Mouse (Mus musculus) layer of hippocampus, adult 9-11 months (tissue): ENCODE data around the gene Zc3hav1.

Experiments
- DNase-seq: peaks from one replicate; pipeline ENCODE4 v3.0.0; 2022

Gene Zc3hav1

DNA sequence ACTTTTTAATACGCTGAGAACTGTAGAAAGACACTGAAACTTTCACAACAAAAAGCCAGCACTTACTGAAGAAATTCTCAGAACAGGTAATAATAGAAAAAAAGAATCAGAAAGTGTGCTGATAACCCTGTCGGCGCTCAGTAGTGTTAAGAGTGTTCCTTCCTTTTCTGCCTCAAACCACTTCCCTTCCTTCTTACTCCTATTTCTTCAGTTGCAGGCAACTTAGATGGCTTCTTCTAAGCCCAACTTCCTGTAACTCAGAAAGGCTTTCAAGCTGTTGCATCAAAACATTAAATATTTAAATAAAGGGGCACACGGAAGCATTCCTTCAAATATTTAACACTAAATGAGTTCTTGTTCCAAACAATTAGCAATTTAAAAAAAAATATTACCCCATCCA, 2.5 kb downstream of the Zc3hav1 start:
- no peak for DNase-seq

DNA sequence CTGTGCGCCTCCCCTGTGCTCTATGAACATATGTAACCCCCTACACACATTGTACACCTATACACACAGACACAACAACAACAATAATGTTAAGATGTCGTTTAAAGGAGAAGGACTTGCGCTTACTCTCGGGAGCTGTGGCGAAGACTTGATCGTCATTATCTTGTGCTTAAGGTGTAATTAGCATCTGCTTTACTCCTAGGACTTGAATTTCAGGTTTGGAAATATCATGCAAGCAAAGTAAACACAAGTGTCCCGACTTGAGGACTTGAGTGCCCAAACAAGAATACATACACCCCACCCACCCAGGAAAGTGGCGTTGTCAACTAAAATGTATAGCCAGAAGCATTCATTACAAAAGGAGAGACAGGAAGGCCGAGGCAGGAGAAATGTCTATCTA, 4.6 kb downstream of the Zc3hav1 start:
- DNase-seq = no peak

DNA sequence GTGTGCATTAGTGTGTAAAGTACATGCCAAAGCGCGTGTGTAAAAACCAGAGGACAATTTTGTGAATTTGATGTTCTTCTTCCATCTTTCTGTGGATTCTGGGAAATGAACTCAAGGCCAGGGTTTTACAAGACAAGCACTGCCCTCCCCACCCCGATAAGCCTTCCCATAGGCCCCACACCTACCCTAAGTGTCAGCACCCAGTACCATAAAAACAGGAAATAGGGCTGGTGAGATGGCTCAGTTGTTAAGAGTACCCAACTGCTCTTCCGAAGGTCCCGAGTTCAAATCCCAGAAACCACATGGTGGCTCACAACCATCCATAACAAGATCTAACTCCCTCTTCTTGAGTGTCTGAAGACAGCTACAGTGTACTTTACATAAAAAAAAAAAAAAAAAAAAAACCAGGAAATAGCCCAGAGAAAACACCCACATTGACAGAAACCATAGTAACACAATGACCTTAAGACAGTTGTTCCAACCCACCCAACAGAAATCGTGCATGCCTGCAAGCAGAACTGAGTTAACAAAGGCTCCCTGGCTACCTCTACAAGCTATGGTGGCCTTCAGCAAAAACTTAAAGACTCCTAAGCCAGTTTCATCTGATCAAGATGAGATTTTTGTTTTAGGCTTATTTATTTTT, 5.5 kb downstream of the Zc3hav1 start:
- no peak for DNase-seq

DNA sequence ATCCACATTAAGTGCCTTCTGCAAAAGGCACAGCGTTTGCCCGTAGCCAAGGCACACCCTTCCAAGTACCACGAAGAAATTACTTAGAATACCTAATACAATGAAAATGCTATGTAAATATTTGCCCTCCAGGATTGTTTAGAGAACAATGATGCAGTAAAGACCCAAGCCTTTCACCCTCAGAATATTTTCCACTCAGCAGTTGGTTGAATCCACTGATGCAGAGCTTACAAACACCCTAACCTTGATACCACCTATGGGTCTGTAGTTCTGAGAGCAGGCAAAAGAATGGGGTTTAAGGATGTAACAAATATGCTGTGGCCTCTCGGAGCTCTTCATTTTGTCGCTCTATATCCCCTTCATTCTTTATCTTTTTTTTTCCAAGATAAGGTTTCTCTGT, 6.5 kb downstream of the Zc3hav1 start:
- no peak for DNase-seq

DNA sequence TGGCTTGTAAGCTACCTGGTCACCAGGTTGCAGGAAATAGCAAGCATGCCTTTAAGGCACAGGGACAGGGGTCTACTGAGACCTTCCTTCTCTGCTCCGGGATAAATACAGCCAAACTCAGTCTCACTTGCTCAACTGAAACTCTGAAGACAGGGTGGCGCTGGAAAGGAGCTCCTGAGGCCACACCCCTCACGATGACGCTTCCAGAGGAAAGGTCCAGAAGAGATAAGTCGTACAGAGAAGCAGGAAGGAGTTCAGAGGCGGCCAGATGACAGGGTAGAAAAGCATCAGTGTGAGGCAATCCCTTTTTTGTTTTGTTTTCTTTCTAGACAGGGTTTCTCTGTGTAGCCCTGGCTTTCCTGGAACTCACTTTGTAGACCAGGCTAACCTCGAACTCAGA, 8.6 kb downstream of the Zc3hav1 start:
- no peak for DNase-seq

DNA sequence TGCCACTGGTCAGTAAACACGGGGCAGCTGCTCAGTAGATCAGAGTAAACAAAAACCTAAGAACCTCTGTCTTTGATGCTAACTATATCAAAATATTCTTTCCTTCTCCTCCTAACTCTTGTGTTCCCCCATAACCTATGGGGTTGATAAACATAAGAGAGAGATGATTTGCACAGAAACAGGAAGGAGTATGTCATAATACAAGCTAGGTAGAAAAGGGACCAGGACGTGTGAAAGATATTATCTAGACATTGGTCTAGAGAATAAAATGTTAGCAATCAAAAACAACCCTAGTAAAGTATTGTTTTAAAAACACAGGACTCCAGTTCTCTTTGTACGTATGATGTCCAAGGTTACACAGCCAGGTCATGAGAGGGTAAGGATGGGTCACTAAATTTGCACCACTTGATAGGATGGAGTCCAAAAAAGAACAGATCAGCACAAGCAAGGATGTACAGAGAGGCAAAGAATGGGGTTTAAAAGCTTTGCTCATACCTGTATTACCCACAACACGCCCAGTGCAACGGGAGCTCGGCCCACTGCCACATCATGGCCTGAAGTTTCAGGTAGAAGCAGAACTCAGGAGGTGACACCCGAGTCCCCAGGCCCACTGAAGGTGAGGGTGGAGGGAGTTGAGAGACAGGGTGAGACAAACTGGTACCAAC, 10.3 kb downstream of the Zc3hav1 start:
- no peak for DNase-seq

DNA sequence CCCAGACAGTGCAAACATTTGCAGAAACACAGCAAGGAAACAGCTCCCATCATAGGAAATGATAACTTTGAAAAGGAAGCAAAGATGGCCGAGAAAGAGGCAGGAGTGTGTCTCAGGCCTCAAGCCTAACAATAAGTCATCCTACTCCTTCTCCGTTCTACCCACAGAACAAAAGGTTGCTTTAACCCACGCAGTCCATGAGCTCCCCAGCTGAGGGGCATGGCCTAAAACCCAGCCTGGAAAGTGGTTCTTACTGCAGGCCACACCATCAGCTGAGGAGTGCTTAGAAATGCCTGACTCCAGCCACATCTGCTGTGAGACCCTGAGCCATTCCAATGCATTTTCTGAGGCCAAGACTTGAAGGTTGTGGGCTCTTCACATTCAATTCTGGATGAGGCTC, 10.8 kb downstream of the Zc3hav1 start:
- DNase-seq = no peak

DNA sequence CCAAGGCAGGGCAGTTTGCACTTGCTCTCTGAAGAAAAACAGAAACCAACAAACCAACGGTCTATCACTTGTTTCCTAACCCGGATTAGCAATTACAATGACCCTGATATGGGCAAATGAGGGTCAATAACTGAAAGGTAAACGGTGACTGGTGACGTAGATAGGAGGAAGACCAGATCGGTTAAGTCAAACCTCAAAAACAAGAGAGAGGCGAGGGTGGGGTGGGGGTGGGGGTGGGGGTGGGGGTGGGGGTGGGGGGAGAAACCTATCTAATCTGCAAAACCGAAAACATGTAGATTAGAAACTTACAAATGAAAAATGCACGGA, 11.8 kb downstream of the Zc3hav1 start:
- no peak for DNase-seq

DNA sequence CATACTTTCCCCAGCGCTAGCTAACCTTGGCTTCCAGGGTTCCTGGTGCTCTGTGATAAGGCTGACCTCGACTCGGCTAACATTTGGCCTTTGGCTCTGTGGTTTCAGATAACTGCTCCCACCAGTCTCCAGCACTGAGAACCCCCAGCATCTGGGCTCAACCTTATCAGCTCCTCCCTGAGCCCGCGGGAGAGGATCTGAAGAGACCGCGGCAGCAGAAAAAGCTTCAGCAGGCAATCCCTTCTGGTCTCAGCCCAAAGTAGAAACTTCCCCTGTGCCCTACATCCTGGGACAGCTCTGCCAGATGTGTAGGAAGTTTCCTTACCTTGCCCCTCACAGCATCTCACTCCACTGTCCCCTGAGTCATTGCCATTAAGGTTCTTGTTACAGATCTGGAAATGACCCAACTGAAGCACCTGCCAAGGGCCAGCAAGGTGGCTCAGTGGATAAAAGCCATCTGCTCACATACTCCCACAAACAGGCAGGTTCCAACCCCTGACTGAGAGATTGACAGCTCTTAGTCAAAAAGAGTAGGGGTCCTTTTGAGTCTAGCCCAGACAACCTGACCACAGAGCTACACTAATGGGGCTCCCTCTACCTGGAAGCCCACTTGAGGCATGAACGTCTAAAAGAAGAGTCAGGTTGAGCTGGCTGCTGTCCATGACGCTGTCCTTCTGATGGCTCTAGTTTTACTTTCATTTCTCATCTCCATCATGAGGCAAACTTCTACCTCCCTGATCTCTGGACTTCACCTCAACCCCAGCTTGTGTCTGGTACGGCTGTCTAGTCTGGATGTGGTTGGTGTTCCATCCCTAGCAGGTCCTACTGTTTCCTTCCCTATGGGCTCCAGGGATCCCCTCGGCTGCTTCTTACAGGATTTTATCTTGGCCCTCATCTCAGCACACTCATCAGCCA, 12.4 kb downstream of the Zc3hav1 start:
- DNase-seq = no peak

DNA sequence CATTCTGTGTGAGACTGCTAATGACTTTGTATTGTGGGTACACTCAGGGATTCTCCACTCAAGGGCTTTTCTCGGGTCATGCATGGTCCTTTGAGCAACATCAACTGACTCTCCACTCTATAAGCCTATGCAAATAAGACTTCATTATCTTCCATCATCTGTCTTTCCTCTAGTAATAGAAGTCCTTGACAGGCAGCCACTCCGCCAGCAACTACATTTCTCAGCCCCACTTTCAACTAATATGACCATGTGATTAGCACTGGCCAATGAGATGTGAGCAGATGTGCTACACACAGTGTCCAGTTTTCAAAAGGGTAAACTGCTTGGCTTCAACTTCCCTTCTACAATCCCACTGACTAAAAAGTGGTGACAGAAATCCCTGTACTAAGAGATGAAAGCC, 15.3 kb downstream of the Zc3hav1 start:
- no peak for DNase-seq

DNA sequence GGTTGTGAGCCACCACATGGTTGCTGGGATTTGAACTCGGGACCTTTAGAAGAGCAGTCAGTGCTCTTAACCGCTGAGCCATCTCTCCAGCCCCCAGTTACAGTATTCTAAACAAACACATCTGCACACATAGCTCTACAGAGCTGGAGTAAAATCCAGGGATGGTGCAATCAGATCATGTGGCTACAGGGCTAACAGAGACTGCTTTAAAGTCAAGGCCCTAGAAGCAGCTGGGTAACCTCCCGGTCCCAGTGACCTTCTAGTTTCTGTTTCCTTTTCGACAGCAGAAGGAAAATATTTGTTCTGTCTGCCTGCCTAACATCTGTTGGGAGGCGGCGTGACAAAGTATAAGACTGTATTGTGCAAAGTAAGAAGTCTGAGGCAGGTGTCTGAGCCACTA, 16.5 kb downstream of the Zc3hav1 start:
- DNase-seq = no peak

DNA sequence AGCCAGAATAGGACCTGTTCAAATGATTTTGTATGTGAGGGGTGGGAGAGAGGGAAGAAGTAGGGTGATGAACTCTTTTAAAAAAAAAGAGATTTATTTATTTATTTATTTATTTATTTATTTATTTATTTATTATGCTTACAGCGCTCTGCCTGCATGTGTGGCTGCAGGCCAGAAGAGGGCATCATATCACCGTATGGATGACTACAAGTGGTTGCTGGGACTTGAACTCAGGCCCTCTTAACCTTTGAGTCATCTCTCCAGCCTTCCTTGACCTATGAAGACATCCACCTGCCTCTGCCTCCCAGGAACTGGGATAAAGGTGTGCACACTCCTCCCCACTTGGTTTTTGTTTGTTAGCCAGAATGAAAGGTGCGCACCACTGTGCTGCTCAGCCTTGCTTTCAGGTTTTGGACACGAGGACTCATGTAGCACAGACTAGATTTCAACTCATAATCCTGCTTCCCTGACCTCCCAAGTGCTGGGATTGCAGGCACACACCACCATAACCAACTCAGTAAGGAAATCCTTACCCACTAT, 17.2 kb downstream of the Zc3hav1 start:
- DNase-seq = no peak

DNA sequence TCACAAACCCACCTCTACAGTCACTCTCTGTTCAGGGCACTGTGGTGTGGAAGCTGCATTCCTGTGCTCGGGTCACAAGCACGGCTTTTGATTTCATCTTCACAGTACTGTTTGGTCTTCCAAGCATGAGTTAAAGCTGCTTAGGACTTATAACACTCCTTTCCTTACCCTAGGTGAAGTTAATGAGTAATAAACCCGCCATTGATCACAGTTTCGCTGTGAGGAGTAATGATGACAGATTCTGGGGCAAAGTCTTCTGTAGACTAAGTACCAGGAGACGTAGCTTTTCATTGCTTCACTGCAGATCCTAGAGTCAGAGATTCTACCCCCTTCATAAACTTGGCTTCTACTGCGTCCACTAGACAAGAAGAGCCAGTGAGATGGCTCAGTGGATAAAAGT, 19.1 kb downstream of the Zc3hav1 start:
- no peak for DNase-seq

DNA sequence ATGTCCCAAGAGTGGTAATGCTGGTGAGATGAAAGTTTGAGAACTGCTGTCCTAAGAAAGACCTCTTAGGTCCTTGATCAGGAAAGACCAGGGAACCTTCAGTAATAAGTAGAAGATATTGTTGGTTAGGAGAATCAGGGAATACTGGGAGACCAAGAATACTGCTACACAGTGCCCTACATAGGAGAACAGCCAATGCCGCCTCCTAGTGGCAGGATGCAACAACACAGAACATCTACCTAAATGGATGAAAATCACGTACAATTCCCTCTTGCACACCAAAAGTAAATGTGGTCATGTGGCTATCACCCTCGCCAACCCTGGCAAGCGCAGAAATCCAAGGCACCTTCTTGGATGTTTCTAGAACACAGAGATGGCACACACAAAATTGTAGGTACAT, 27.8 kb downstream of the Zc3hav1 start:
- peak; percentile 8 for DNase-seq

DNA sequence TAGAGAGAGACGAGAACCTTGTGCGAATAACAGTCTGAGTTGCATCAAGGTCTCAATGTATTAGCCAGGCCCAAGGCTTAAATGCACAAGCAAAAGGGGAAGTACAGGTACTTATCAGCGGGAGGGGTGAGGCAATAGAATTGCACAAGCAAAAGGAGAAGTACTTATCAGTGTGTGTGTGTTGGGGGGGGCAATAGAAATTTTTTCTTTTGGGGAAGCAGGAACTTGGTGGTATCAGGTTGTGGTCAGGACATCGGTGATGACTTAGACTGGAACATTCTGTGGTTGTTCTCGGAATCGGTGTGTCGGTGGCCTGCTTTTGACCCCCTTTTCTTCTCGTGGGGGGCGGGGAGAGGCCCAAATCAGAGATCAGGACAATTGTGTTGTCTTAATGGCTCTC, 33.8 kb downstream of the Zc3hav1 start:
- DNase-seq = no peak

DNA sequence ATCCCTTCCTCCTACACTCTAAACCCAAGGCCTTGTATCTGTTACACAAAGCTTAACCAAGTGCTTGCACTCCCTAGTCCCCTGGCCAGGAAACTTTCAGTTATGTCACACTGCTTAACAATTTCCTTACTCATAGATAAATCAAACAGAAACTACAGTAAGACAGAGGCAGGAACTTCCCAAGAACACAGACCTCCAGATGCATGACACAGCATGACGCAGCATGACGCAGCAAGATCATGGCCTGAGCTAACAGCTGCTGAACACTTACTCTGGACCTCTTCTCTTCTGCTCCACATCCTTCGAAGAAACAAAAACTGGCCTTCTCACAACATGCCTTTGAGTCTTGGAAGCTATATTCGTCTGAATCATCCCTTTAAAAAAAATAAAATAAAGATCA, 38.4 kb downstream of the Zc3hav1 start:
- DNase-seq = no peak

DNA sequence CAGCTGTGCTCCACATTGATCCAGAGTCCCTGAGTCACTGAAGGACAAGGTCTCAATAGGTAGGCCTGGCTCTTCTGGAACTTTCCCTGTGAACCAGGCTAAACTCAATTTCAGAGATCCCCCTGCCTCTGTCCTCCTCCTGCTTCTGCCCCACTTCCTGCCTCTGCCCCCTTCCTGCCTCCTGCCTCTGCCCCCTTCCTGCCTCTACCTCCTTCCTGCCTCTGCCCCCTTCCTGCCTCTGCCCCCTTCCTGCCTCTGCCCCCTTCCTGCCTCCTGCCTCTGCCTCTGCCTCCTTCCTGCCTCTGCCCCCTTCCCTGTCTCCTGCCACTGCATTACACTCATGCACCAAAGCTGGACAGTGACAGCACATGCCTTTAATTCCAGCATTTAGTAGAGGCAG, 44.7 kb downstream of the Zc3hav1 start:
- no peak for DNase-seq

DNA sequence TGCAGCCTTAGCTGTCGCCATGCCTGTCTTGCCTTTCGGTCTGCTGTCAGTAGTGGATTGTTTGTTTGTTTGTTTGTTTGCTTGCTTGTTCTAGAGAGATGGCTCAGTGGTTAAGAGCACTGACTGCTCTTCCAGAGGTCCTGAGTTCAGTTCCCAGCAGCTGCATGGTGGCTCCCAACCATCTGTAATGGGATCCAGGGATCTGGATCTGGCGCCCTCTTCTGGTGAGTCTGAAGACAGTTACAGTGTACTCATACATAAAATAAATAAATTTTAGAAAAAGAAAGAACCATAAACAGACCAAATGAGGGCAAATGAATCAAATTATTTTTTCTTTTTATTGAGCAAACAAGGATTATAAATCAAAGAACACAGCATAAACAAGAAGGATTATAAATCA, 49.4 kb downstream of the Zc3hav1 start:
- DNase-seq = no peak

DNA sequence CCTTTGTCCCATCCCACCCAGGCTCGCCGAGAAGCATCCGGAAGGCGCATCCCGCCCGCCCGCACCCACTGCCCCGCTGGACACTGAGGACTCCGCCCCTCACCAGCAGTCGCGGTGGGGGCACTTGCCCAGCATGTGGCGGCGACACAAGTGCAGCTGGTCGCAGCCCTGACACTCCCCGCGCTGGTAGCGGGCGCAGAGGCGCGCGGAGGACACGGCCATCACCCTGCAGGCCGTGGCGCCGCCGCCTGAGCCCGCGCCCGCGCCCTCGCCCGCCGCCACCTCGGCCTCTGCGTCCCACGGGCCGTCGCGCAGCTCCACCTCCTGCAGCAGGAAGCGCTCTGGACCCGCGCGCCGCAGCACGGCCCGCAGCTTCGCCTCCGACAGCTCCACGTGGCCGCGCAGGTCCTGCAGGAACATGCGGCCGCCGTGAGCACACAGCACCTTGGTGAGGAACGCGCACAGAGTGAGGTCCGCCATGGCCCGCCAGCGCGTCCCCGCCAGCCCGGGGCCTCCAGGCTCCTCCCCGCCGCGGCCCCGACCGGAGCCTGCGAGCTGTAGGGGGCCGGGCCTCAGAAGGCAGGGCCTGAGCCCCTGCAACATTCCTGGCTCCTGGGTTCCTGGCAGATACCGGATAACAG, 55.5 kb downstream of the Zc3hav1 start, which contains the start of gene Zc3hav1l:
Zc3hav1l (minus strand) TSS at position 499 of the 641 bp plus-strand sequence.
- DNase-seq = peak; percentile 60

DNA sequence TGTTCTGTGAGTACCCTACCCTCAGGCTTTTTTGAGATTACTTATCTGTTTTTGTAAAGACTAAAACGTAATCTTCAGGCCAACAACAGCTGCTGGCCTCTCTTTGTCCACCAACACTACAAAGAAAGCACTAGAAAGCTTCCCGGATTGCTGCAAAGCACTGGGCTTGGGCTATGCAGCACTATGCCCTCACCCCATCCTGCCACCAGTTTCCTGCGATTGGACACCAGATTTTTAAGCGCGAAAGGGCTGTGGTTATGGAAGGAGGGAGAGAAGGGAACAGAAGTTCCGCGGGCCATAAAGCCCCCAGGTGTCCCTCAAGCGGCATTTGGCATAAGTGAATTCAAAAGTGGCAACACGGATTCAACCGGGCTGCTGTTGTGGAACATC, 56.2 kb downstream of the Zc3hav1 start:
- no peak for DNase-seq

DNA sequence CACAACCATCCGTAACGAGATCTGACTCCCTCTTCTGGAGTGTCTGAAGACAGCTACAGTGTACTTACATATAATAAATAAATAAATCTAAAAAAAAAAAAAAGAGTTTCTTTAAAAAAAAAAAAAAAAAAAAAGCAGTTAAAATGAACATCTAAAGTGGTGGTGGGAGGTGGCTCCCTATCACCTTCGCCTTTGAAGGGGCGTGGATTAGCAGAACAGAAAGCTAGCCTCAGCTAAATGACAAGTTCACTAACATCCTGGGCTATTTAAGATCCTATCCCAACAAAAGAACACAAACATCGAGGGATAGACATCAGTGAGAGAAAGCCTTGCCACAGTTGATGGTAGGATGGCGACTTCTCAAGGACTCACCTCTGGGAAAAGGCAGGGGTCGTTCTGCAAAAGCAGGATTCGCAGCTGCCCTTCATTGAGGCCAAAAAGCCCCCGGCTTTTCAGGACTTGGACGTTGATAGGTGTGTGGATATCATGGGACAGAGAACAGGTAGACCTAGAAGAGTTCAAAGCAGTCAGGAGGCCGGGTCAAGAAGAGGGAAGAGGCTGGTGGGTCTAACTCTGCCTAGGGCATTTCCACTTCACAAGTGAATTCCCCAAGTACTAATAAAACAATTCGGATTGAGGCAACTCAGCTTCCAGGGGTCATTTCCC, 56.7 kb downstream of the Zc3hav1 start:
- no peak for DNase-seq

DNA sequence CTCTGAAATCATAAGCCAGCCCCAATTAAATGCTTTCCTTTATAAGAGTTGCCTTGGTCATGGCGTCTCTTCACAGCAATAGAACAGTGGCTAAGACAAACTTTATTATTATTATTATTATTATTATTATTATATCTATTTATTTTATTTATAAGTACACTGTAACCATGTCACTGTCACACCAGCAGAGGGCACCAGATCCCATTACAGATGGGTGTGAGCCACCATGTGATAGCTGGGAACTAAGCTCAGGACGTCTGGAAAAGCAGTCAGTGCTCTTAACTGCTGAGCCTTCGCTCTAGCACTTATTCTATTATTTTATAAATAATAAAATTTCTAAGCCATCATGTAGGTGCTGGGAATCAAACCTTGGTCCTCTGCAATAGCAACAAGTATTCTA, 60.7 kb downstream of the Zc3hav1 start:
- no peak for DNase-seq
